Mouse (Mus musculus) spleen, postnatal 4 days (tissue): ENCODE results near the gene Klf1.

ENCODE experiments used
- DNase-seq, 2 experiments: peaks; one replicate each; pipeline ENCODE4 v3.0.0; 2022; ENCODE audit warnings: low spot score in 2 of 2

Gene Klf1

DNA sequence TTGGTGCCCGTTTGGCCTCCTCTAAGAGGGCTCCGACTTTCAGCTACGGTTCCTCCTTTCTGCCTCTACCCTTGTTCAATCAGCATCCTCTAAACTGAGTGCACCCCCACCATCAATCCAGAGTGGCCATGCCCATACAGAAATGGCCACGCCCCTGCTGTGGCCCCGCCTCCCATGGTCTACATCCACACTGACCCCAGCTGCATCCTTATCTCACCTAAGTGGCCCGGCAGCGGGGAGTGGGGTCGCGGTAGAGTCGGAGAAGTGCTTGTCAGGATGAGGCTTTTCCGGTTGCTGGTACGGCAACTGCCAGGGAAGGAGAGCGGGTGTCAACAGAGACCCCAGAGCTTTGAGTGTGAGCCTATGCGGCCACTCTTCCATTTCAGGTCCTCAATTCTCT lies 33.8 kb downstream of the Klf1 start:
- DNase-seq = no peak

GRCm38 (mm10) chr8:84936041-84936961 lies 34.6 kb downstream of the Klf1 start:
- DNase-seq = no peak

DNA sequence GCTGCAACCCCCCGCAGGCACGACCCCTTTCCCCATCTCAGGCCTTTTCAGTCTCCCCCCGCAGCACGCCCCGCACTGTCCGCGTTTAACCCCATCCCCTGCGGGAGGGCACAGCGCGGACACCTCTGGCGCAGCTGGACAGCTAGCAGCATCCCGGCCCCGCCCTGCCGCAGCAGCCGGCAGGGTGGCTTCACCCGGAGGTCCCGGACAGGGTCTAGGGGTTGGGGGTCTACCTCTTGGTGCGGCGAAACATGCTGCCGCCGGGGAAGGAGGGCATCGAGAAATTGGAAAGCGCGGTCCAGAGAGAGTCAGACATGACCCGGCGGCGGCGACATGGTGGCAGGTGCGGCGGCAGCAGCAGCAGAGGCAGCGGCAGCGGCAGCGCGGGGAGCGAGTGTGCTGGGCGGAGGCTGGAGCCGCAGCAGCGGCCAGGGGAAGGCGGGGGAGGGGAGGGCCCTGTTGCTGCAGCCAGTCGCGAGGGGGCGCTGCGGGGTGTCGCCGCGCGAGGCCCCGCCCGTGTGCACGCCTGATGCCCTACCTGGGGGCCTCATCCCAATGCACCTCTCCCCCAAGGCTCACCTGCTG lies 35.3 kb downstream of the Klf1 start, which contains the start of gene Mast1:
Gene Mast1, minus strand, starts transcription at position 398 of the 585 bp plus-strand sequence.
- DNase-seq = peak; percentile 60 to 88

DNA sequence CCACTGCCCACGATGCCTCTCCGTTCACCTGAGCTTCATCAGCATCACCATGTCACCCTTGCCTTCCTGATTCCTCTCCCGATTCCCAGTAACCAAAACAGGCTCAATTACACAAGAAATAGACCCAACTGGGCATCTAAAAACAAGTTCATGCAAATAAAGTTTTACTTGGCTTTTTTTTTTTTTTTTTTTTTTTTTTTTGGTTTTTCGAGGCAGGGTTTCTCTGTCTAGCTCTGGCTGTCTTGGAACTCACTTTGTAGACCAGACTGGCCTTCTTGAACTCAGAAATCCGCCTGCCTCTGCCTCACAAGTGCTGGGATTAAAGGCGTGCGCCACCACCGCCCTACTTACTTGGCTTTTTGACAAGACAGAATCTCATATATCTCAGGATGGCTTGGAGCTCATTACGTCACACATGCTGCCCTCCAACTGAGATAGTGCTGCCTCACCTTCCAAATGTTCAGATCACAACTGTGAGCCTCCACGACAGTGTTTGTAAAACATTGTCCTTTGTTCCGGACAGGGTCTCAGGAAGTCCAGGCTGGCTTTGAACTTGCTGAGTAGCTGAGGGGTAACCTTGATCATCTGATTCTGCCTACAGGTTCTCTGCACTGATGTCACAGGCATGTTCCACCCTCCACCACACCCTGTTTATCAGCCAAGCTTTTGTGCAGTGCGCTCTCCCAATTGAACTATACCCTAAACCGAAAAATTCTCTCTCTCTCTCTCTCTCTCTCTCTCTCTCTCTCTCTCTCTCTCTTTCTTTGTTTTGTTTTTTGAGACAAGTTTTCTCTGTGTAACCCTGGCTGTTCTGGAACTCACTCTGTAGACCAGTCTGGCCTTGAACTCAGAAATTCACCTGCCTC lies 36.1 kb downstream of the Klf1 start:
- DNase-seq = no peak

GRCm38 (mm10) chr8:84943699-84944098 lies 42.0 kb downstream of the Klf1 start:
- no peak for DNase-seq

DNA sequence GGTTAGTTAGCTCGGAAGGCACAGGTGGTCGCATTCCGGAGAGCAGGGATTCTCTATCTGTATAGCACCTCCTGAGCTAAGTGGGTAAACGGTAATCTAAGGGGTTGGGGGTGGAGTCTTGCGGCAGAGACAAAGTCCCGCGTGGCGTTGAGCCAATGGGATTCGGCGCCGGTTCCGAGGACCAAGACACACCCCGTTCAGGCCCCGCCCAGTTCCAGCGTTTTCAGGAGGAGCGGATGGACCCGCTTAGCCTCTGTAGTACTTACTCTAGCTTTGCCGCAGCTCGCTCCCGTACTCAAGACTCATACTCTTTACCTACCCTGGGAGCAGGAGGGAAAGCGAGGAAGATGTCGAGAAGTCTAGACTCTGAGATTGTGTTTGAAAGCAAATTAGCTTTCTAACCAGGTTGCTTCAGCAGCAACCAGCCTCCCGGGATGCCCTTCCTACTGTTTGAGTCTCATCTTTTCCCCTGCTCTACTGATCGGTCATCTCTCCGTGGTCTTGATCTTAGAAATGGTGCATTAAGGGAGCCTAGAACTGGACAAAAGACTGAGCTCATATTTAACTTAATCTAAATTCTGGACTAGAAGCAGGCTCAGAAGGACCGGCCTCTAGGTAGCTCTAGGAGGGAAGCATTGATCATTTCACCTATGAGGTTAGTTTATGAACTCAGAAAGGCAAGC lies 42.9 kb downstream of the Klf1 start:
- DNase-seq = peak; percentile 67 to 78

GRCm38 (mm10) chr8:84945235-84945632 lies 43.5 kb downstream of the Klf1 start:
- no peak for DNase-seq

GRCm38 (mm10) chr8:84945633-84946527 lies 44.2 kb downstream of the Klf1 start:
- DNase-seq = peak in 1 of 2 experiments; percentile 68

DNA sequence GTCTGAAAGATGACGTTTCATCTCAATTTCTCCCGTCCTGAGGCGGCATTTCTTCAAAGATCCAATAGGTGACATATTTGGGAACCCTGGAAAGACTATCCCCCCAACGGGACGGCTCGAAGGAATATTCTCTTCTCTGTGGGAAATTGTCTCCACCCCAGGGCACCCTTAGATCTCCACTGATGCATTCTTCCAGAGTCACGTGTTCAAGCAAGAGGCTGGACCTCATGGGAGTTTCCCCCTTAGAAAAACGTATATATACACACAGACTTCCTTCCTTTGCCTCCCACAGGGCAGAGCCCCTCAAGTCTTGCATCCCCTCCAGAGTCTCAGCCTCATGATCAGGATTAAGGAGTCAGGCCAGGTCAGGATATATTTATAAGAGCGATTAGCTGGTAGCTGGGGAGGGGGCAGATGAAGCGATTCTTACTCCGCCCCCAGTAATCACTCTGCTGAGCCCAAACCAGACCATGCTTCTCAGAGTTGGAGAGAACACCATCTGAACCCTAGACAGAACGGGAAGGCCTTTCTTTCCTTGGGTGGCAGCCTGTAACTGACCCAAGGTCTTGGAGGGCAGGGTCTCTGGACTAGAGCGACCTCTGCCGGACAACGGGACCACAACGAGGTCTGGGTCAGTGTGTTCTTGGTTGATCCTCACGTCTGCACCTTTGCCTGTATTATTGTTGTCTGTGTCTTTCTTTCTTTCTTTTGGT lies 45.0 kb downstream of the Klf1 start, which contains the start of gene Rtbdn:
Gene Rtbdn, plus strand, starts transcription at position 464 of the 713 bp plus-strand sequence.
- no peak for DNase-seq

DNA sequence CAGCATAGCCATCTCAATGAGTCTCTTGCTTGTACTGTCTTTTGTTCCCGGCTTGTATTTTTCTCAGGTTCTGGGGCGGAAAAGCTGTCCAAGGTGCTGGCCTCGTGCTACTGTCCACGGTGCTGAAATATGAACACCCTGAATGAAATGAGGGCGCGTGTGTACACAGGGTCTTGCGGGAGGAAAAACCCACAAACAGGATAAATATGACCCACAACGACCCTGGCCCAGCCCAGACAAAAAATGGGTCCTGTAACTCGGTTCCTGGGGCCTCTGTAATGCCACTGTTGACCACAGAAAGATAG lies 45.5 kb downstream of the Klf1 start:
- peak in 1 of 2 experiments; percentile 74 for DNase-seq

DNA sequence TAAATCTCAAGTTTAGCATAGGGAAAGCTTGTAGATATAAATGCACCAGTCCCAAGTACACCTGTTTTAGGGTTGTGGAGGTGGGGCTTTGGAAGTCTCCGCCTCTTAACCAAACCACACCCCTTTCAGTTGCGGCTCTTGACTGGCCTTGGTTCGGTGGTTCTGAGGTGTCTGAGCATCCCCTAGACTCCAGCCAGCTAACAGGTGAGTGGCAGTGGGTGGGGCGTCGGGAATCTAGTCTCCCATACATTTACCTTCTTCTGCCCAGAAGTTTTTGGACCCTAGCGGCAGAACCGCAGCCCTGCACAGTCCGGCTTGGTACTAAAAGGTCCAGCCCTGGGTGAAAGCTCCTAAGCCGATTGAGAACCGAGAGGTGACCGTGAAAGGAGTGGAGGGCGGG lies 48.0 kb downstream of the Klf1 start:
- DNase-seq = no peak

DNA sequence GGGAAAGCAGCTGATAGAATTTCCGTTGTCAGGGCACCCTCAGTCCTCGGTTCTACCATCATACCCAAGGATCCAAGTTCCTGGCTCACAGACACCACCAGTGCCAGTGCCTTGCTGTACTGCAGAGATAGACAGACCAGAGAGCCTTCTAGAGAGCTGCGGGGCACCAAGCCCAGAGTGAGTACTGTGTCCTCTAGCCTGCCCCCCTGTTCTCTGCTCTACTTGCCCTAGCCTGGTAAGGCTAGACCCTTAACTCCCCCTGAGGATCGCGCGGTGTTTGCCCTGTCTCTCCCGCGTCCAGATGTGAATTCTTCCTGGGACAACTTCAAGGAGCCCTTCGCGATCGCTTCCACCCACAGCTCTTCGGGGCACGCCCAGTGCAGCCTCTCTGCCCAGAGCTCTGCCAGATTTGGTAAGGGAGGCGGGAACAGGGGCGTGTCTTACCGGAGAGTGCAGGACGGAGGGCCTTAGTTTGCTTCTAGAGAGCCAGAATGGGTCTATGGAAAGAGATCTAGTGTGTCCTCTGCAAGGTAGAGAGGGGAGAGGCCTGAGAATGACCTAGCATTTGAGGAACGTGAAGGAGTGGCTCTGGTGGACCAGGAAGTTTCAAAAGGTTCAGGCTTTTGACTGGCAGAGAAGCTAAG lies 51.0 kb downstream of the Klf1 start:
- no peak for DNase-seq
